Mouse (Mus musculus) gastrocnemius, adult 8-10 months (tissue): ENCODE measurements around the gene Aldoc. TPM values are rescaled to one million over a fixed set of nuclear protein-coding genes. Genes with fewer than 3 reads are reported as not detected.

Experiments
- DNase-seq, 2 experiments: peaks; one replicate each; pipeline ENCODE4 v3.0.0; 2022; ENCODE audit warnings: low spot score in 2 of 2
- total RNA-seq, 4 experiments: library from RNA; stranded (reverse); gene quantifications; 2 replicates each; pipeline ENCODE4 v1.2.4; 2022

Gene Aldoc
- total RNA-seq, 4 experiments from 2014 or later, result 1.5 to 2.2 (median 1.7) TPM

- no peak for DNase-seq
Measured at GRCm38 (mm10) chr11:78328512-78329056, 5.8 kb downstream of the Aldoc start.

DNA sequence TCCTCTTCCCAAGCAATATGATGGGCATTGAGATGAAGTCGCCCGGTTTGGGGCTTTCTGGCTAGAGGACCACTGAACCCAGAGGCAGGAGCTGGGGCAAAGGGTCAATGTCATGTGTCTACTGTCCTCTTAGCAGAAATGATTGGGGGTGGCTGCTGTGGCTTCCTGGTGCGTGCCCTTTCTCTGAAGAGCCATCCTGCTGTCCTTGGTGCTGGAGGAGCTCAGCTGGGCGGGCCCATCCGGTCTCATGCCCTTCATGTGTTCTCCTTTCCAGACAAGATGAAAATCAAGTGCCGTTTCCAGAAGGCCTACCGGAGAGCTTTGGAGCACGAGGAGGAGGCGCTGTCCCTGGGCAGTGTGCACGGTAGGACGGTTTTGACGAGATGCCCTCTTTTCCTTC, 9.9 kb downstream of the Aldoc start:
- no peak for DNase-seq

GRCm38 (mm10) chr11:78333992-78334391, 11.2 kb downstream of the Aldoc start:
- DNase-seq, result no peak

- DNase-seq, result peak in 1 of 2 experiments; percentile 49
Measured at GRCm38 (mm10) chr11:78337040-78337439, 14.3 kb downstream of the Aldoc start.

GRCm38 (mm10) chr11:78341702-78342101, 18.9 kb downstream of the Aldoc start:
- DNase-seq, result no peak

DNA sequence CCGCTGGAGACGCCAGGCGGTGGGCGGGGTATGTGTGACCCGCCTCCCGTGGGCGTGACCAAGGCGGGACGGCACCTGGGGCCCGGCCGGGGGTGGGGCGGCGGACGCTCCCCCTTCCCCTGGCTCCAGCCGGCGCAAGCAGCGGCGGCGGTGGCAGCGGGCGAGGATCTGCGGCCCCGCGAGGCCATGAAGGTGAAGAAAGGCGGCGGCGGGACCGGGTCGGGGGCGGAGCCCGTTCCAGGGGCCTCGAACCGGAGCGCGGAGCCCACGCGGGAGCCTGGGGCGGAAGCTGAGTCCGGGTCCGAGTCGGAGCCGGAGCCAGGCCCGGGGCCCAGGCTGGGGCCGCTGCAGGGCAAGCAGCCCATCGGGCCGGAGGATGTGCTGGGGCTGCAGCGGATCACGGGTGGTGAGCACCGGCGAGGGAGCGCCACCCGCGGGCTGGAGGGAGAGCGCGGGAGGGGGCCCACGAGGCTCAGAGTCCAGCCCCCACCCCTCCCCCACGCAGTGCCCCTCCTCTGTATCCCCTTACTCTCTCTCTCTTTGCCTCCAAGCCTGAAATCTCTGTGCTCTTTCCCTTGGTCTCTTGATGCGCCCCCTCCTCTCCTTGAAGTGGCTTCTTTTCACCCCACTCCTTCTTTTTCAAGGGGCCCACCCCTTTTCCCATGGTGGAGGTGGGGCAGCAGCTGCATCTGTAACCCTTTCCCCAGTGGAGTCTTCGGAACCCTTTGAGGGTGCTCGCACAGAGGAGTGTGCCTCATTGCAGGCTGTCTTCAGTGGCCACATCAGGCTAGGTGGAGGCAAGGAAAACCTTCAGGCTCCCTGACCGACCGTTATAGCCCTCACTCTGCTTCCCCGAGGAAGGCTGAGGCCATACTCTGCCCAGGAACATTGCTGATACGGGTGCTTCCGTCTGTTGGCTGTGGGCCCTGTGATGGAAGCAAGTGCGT, 20.9 kb downstream of the Aldoc start, which contains the start of gene Unc119:
Unc119 (plus strand) TSS at position 102 of the 947 bp plus-strand sequence.
- peak; percentile 54 to 62 for DNase-seq

- no peak for DNase-seq
Measured at GRCm38 (mm10) chr11:78344328-78344889, 21.6 kb downstream of the Aldoc start.

- peak; percentile 78 to 80 for DNase-seq
Measured at GRCm38 (mm10) chr11:78344890-78345715, 22.3 kb downstream of the Aldoc start.

DNA sequence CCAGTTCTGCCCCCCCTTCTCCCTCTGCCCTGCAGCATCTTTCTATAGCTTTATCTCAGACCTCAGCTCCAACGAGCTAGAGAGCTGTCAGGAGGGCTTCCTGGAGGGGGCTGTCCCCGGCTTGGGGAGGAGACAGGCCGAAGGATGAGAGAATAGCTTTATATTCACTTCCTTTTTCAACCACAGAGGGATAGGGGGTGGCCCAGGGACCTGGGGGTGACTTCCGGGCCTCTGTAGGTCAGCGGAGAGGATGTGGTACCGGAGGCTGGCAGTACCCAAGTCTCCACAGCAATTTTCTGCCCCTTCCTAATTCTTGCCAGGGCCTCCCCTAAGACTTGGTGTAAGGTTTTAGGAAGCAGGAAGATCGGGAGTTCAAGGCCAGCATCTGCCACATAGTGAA, 23.0 kb downstream of the Aldoc start:
- no peak for DNase-seq

- DNase-seq, result no peak
Measured at GRCm38 (mm10) chr11:78346326-78347069, 23.7 kb downstream of the Aldoc start.

DNA sequence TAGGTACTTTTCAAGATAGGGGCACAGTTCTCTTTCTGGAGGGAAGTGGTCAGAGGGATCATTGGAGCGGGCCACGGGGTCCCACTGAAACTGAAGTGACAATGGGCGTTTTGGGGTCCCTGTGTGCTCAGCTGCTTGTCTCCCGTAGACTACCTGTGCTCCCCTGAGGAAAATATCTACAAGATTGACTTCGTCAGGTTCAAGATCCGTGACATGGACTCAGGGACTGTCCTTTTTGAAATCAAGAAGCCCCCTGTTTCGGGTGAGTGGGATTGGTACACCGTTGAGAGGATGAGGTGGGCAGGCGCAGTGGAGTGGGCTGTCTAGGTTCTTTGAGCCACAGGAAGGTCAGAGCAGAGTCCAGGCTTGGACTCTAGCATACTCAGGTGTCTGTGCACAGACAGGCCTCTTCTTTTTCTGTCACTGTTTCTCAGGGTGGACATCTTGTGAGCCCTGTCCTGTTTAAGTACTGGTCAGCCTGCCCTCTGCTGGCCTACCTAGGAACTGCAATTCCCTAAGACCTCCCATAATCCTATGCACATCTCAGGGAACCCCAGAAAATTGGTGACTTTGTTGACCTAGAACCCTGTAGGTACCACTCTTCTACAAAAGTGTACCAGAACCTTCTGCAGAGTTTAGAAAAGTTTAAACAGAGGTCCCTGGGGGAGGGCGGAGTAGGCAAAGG, 24.4 kb downstream of the Aldoc start:
- peak; percentile 63 to 75 for DNase-seq

DNA sequence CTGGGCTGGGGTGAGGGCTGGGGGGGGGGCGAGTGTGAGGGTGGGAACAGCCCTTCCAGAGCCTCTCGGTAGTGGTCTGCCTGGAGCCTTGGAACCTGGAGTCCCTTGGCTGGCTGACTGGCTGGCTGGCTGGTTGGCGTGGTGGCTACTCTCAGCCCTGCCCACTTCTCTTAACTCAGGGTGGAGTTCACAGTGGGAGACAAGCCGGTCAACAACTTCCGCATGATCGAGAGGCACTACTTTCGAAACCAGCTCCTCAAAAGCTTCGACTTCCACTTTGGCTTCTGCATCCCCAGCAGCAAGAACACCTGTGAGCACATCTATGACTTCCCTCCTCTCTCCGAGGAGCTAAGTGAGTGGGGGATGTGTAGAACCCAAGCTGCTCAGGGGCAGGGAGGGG, 25.1 kb downstream of the Aldoc start:
- no peak for DNase-seq

DNA sequence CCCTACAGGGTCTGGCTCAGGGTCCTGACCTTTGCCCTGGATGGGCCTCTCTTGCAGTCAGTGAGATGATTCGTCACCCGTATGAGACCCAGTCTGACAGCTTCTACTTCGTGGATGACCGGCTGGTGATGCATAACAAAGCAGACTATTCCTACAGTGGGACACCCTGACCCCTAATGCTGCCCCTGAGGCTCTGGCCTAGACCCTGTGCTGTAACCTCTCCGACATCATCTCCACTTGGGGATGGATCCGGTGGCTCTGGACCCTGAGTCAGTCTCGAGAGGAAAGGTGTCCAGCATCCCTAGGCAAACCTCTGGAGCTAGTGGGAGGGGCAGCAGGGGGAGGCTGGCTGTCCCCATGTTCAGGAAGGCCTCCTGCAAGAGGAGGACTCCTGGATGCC, 25.7 kb downstream of the Aldoc start:
- no peak for DNase-seq

DNA sequence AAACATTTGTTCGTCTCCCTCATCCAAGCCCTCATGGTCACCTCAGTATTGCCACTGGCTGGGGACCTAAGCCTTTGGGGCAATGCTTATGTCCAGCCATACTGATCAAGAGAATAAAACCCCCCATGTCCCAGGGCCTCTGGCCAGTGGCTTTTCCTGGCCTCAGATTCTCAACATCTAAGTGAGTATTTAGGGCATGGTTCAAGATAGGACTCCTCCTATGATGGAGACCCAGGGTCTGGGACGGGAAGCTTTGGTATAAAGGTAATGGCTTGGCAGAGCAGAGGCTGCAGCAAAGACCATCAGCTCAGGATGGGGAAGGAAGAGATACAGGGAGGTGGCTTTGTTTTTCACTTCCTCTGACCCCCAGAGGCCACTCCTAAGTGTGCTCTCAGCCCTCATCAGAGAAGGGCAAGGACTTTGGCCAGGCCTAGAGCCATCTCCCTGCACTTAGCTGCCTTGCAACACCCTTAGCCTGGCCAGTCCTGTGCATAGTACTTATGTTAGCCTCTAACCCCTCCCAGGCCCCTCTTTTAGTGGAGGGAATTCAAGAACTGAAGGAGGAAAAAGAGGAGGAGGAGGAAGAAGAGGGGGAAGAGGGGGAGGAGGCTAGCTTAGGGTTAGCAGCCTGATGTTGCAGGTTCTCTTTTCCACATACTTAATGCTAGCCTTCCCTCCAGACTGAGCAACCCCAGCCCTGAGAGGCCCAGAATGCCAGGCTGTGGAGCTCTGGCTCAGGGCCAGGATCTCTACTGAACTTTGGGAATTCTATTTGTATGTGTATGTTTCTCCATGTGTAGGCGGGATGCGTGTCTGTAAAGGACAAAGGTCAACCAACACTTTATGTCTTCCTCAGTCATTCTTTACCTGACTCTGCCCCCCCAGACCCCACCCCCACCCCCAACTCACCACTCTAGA, 26.9 kb downstream of the Aldoc start:
- DNase-seq, result no peak

DNA sequence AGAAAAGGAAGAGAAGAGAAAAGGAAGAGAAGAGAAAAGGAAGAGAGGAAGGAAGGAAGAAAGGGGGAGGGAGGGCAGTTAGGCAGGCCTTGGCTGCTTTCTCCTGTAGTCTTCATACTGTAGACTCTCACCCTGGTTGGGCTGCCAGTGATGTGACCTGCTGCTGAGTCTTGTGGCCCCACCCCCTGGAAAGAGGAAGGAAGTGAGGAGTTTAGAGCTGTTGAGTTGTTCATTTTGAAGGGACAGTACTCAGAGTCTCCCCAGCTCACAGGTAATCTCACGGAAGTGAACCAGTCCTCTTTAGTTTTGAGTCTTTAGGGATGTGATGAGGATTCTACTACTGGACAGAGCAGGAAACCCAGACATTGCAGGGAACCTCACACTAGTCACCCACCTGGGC, 30.3 kb downstream of the Aldoc start:
- DNase-seq, result no peak

DNA sequence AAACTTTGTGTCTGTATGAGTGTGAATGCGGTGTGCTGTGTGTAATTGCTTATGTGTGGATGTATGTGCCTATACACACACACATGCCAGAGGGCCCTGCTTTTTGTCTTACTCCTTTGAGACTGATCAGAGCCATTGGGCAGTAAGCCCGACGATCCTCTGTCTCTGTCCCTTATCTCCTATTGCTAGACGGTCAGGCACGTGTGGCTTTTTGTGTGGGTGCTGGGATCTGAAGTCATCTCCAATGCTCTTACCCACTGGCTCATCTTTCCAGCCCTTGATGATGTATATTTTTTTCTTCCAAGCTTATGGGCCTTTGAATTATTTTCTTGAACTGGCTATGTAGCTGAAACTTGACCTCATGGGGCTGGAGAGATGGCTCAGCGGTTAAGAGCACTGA, 32.1 kb downstream of the Aldoc start:
- DNase-seq, result no peak

DNA sequence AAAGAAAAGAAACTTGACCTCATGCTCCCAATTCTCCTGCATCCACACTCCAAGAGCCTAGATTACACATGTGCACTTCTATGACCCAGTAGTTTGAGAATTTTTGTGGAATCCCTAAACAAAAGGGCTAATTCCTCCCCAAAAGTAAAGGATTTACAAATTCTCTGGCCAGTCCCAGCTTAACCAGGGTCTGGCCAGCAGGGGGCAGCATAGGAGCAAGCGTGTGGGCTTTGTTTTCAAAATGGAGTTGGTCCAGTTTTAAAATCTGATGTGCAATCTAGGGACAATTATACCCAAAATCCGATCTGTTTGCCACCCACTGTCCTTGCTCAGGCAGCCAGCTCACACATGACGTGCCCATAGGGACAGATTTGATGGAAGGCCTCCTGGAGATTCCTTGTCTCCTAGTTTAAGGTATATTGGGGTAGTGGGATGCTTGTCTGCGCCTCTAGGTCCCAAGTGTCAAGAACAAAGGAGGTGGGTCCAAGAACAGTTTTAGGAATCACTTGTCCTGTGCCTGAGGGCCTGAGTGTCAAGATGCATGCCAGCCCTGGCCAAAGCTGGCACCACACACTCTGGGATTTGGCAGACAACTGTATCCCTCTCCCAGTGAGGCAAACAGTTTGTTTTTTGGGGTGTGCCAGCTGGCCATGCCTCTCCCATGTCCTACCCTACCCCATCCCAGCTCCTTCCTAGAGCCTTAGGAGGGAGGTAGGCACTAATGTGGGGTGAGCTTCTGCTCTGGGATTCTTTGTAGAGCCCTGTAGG, 32.9 kb downstream of the Aldoc start:
- DNase-seq, result no peak

DNA sequence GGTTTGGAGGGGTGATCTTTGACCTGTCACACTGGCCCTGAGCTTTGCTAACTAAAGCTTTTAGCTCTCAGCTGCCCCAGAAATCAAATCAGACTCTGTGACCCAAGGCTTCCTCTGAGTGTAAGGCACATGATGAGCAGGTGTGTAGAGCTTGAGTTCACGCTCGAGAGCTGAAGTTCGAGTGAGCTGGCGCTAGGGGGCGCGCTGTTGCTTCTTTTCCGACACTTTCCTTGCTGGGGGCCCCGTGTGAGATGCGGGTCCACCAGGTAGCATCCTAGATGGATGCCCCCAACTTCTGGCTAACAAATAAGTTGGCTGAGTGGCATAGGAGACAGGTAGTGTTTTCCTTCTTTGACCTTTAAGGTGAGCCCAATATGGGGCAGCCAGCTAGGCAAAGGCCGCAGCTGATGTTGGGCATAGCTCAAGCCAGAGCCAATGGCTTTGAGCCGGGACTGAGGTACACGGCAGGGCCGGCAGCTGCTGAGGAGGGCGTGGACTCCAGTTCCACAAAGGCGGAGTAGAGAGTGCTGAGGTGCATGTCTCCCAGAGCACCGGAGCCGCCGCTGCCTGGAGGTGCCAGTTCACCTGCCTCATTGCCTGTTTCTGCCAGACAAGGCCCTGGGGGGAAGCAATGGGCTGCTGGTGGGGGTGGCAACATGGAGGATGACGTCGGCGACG, 35.7 kb downstream of the Aldoc start:
- DNase-seq, result no peak
